Mouse (Mus musculus): ENCODE results near the gene 4930535I16Rik.

The 4930535I16Rik gene

DNA sequence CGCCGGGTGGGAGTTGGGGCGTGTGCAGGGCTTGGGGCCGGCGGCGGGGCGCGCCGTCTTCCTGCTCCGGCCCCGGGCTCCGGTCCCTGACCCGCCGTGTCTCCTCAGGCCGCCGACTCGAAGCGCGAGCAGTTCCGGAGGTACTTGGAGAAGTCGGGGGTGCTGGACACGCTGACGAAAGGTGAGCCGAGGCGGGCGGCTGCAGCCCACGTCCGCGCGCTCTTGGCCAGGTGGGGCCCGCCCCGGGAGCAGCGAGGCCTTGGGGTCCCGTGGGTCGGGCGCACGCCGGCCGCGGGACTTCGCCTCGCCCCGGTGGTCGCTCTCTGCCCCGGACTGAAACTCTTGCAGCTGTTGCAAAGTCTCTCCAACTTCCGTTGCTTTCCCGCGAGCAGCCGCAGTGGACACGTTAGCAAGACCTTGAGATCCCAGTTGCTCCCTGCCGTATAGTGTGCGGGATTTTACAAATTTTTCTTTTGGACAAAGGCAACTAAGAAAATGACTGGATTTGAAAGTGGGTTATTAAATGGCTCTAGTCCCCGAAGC, 12.6 kb downstream of the 4930535I16Rik start:
- DNase-seq (ENCODE audit: low read depth, low spot score), result no peak

DNA sequence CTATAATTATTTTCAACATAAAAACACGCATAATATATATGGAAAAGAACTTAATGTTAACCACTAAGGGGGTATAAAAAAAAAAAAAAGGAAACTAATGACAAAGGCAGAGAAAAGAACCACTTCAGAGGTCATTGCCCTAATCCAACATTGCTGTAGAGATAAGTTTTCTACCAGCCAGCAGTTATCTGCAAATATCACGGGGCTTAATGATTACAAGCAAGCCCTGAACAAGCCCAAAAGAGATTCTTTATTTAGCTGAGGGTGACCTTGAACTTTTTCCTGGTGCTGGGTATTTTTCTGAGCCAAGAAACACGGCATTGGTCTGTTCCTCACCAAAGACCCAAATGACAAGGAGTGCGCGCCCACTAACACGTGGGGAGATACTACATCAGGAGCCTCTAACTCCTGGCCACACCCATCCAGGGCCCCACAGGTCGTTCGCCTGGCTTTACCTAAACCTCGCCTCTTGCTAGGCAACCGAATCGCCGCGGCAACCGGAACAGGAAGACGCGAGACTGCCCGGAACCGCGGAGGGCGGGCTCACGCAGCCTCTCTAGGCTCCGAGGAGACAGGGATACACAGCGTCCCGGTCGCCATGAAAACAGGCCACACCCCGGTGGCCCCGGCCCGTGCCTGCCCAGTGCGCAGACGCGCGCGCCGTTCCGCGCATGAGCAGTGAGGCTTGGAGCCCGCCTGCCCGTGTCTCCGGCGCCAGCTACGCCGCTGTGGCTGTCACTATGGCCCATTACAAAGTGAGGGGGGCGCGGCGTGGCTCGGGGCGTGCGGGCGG, 13.3 kb downstream of the 4930535I16Rik start, which contains the start of gene Mycbp:
Mycbp (plus strand) TSS at position 500 of the 793 bp plus-strand sequence.
- DNase-seq (ENCODE audit: low read depth, low spot score), result peak; percentile 99

- no peak for DNase-seq (ENCODE audit: low read depth, low spot score)
Observed at GRCm38 (mm10) chr4:123903432-123903831, 14.4 kb downstream of the 4930535I16Rik start.

DNA sequence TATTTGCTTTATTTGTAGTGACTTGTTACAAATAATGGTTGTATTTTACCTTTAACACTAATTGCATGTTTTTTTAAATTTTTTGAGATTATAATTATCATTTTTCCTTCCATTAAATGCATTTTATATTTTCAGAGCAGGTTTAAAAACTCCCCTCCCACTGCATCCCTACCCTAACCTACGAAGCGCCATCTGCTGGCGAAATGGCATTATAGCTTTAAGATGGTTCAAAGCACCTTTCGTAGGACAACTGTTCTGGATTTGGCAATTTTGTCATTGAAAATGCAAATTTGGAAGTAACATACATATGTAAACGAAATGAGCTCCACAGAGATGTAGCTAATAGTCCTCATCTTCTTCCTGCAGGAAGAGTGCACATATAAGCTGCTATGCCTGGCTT, 19.1 kb downstream of the 4930535I16Rik start:
- peak; percentile 44 for DNase-seq (ENCODE audit: low read depth, low spot score)

DNA sequence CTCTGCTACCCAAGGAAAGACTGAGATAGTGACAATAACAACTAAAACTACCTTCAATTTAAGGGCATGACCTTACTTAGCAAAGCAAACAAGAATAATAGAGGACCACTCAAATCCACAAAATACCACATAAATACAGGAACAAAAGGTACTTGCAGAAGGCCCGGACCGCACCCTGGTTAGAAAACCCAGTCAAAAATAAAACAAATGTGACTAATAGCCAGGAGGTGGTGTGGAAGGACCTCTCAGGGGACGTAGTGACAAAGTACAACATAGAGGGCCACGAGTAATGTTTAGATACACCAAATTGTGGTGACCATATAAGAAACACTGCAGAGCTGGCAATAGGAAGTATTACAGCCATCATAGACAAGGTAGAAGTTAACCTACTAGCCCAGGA, 23.5 kb downstream of the 4930535I16Rik start:
- DNase-seq (ENCODE audit: low read depth, low spot score), result no peak

DNA sequence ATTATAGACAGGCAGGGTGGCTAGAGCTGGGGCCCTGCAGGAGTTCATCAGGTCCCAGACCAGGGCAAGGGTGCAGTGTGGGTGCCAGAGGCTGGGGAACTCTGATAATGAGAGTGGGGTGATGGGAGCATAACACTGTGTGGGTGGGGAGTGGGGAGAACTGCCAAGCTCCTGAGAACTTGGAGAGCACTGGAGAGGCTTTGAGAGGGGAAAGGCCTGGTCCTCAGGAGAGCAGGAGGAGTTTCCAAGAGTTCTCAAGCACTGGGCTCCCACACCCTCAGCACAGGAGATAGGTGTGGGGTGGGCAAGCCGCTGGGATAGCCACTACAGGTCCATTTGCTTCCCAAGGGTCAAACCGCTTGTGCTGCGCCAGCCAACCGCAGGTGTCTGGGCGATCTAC, 24.1 kb downstream of the 4930535I16Rik start:
- DNase-seq (ENCODE audit: low read depth, low spot score), result no peak

Data from retina, postnatal 7 days (tissue).